Mouse (Mus musculus) neural tube, postnatal 0 days (tissue): ENCODE results near the gene Prl2c1. TPM values are rescaled to one million over a fixed set of nuclear protein-coding genes. Genes with fewer than 3 reads are reported as not detected.

Experiments
- polyA plus RNA-seq: library from polyadenylated mRNA; unstranded; fragments of >200 nt; fragmentation: Nextera tagmentation; extraction: Ambion mirVana; gene quantifications from 2 replicates; pipeline ENCODE4 v1.2.1, GENCODE M21; 2015

The Prl2c1 gene
- not detected in 2 replicates for polyA plus RNA-seq

DNA sequence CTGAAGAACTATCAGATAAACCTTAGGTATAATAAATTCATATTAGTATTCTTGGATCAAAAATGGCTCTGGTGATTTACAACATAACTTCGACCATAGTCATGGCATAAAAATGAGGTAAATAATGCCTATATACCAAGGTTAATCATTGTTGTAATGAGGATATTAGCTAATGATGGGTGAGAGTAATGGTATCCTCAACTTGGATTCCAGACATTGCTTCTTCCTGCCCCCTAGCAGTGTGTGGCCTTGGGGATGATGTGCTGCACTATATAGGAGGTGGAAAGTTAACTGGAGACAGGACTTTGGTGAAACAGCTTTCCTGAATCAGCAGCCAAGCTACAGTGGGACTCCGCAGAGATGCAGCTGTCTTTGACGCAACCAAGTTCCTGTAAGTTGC lies at the start of gene Prl2c1:
Prl2c1 (plus strand) TSS at position 301 of the 400 bp plus-strand sequence.

DNA sequence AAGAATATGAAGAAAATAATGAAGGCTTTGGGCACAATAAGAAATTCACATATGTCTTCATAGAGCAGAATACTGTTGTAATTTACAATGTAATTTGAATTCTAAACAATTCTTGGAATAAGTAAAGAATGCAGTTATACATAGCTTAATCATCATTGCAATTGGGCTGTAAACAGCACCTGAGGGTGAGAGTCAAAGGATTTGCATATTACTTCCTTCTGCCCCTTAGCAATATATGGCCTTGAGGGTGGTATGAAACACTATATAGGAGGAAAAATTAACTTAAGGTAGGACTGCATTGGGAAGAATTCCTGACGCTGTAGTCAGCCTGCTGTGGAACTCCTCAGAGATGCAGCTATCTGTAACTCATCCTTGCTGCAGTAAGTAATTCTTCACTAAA lies 47.8 kb upstream of the Prl2c1 start, which contains the start of gene Prl2a1:
Prl2a1 (plus strand) TSS at position 301 of the 400 bp plus-strand sequence.

Other genes starting within 250 kb of the Prl2c1 start
- gene Prl7b1, start 238.8 kb upstream of the Prl2c1 start, polyA plus RNA-seq = not detected in 2 replicates
- not detected in 2 replicates for gene Prl7a1, start 206.8 kb upstream of the Prl2c1 start, polyA plus RNA-seq
- gene Prl7a2, start 181.3 kb upstream of the Prl2c1 start, polyA plus RNA-seq = not detected in 2 replicates
- not detected in 2 replicates for gene Prl7d1, start 132.6 kb upstream of the Prl2c1 start, polyA plus RNA-seq
- gene Prl7c1, start 68.5 kb upstream of the Prl2c1 start, polyA plus RNA-seq = not detected in 2 replicates
- gene Prl2a1, start 47.7 kb upstream of the Prl2c1 start, polyA plus RNA-seq = not detected in 2 replicates
- gene Prl4a1, start 166.9 kb downstream of the Prl2c1 start, polyA plus RNA-seq = not detected in 2 replicates